Mouse (Mus musculus): ENCODE data around the gene Msh4.

The Msh4 gene

DNA sequence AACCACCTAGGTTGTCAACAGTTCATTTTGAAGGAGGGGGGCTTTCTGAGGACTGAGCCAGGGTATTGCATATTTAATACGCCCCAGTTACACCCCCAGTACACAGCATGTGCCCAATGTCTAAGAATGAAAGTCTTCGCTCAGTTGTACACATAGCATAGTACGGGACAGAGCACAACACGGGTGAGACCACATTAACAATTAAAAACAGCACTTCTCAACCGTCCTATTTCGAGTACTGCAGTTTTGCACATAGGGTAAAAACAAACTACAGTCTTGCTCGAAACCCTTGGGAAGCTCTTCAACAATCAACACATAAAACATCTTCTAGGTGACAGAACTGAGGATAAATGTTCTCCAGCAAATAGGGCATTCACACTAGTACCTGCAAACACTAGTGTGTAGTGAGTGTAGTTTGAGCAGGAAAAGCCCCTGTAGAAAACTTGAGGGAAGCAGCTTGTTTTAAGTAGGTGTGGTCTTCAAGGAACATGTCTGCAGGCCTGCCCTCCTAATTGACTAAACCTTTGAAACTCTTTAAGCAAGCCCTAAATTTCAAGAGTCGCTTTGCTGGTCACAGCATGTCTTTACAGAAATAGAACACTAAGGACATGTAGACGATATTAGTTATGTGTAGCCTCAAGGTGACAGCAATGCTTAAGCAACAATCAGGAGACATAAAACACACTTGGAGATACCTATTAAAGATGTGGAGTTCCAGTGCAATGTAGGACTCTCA lies at the start of gene Msh4:
Msh4 (minus strand) TSS at position 3 of the 736 bp plus-strand sequence.
- no peak for DNase-seq (ENCODE audit: low read depth in 1 of 2, low spot score in 2 of 2)

DNA sequence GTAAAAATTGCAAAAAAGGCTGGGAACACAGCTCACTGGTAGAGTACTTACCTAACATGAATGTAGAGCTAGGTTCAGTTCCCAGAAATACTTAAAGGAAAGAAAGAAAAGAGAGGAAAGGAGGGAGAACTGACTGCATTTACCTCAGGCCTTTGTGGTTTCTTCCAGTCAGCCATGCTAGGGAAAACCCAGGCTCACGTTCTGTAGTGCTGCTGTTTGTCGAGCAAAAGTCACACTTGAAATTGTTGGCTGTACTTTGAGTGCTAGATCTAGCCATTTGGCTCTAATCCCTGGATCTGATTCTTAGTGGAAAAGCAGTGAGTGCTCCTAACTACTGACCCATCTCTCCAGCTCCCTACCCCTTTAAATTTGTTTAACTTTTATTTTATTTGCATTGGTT lies 42.2 kb upstream of the Msh4 start:
- DNase-seq (ENCODE audit: low read depth in 1 of 2, low spot score in 2 of 2) = no peak

DNA sequence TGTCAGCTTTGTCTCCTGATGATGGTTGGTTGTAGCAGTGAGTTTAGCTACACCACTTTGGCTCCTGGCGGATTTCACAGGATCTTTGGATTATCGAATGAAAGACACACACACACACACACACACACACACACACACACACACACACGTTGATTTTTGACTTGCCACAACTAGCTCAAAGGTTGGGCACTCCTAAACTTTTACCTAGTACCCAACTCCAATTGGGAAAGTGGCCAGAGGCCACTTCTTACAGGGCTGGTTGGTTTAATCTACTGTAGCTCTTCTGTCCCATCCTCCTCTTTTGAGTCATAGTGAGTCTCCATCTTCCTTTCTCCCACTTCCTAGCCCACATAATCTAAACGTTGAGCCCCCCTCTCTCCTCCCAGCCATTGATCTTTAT lies 41.3 kb upstream of the Msh4 start:
- DNase-seq (ENCODE audit: low read depth in 1 of 2, low spot score in 2 of 2) = no peak

DNA sequence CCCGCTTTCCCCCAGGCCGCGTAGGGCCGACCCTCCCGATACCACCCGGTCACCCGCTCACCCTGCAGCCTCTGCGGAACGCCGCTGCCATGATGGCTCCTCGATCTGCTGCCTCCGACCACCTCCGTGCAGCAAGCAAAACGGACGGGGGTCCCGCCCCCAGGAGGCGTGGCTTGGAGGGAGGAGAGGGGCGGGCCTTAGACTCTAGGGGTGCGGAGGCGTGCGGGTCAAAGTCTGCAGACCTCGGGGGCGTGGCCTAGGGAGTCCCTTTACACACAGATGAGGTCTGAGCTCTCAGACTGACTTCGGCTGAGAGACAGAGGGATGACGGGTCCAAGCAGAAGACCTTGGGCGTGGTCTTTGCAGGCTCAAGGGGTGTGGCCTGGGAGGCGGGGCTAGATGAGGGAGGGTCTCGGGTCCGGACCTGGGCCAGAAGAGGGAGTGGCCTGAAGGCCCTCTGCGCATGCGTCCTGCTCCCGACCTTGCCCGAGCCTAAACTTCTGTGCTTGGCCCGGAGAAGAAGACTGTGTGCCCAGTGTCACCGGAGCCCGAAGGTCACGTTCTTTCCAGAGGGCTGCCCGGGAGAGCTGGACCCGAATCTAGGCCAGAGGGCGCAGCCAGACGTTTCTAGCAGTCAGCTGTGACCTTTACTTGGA lies 38.5 kb upstream of the Msh4 start, which contains the start of gene Acadm:
Acadm (minus strand) TSS at position 298 of the 656 bp plus-strand sequence.
- peak; percentile 90 to 93 for DNase-seq (ENCODE audit: low read depth in 1 of 2, low spot score in 2 of 2)

DNA sequence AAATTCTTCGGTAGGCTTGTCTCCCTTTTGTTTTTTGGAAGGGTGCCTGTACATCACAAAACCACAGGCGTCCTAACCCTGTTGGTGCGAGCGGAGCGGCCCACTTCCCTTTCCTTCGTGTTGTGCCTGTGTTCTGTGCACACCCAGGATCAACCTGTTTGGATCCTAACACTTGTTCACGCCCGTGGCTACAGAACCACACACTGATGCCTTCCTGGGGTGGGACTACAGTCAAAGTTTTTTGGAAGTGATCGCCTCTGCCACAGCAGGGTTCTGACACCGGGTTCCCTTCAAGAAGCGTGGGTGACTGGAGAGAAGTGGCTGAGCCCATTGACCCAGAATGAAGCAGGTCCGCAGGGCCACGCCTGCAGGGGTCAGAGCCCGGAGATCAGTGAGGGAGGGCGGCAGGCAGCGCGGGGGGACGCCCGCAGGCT lies 38.0 kb upstream of the Msh4 start:
- DNase-seq (ENCODE audit: low read depth in 1 of 2, low spot score in 2 of 2) = peak; percentile 5 to 59

DNA sequence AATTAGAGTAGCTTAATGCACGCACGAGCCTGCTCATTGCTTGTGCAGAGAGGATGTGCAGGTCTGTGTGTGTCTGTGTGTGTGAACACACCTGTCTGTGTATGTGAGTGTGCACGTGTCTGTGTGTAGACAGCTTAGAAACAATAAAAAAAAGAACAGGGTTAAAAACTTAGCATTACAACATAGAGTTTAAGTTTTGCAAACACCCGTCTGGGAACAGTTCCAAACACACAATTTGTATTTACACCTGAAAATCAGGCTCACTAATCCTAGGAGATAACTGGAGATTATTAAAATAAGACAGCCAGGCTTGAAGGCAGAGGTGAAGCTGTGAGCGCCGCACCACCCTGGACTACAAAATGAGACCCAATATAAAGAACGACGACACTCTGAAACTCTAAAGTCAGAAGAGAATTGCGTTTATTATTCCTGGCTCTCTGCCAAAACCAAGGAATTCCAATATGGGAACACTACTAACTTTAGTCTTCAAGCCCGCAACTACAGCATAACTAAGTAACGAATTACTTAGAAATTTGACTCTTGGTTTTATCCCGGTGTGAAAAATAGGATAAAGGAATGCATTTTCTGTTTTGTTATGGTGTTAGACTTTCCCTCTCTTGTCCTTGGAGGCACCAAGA lies 37.2 kb upstream of the Msh4 start:
- no peak for DNase-seq (ENCODE audit: low read depth in 1 of 2, low spot score in 2 of 2)

DNA sequence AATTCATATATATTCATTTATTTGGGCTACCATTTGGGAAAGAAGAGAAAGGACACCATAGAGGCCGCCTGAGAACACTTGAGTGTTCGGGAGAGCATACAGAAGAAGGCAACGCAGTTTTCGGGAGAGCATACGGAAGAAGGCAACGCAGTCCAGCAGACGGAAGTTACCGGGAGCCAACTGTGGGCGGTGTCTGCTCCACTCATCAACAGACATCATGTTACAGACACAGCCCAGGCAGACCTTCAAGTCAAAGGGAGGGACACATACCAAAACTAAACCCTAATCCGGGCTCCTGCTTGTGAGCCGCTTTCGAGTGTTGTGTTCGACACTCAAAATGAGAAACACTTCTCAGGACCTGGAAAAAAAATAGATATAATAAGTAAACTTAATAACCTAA lies 35.7 kb upstream of the Msh4 start:
- DNase-seq (ENCODE audit: low read depth in 1 of 2, low spot score in 2 of 2) = no peak

DNA sequence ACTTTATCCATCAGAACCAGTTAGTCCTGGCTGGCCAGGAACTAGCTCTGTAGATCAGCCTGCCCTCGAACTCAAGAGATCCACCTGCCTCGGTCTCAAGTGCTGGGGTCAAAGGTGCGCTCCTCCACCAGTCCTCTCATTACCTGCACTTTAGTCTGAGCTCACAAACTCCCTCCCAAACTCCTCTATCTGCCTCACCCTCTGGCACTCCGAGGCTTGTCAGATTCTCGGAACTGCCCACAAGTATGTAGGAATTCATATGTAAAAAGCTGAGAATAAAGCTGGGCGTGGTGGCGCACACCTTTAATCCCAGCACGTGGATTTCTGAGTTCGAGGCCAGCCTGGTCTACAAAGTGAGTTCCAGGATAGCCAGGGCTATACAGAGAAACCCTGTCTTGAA lies 34.5 kb upstream of the Msh4 start:
- no peak for DNase-seq (ENCODE audit: low read depth in 1 of 2, low spot score in 2 of 2)

DNA sequence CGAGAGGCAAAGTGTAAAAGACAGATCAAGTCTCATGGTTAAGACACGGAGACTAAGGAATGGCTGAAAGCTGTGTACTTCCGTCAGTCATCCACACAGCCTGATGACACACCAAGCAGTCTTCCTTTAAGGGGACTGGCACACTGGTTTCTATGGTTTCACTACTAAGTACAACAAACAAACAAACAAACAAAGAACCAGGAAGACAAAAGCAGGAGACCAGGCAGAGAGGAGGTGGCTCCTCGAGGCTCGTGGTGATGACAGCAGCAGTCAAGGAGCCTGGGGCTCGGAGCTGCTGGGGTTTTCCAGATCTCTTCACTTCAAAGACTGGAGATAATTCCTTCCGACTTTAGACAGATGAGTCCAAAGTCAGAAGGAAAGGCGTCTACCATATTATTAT lies 34.1 kb upstream of the Msh4 start:
- DNase-seq (ENCODE audit: low read depth in 1 of 2, low spot score in 2 of 2) = no peak

DNA sequence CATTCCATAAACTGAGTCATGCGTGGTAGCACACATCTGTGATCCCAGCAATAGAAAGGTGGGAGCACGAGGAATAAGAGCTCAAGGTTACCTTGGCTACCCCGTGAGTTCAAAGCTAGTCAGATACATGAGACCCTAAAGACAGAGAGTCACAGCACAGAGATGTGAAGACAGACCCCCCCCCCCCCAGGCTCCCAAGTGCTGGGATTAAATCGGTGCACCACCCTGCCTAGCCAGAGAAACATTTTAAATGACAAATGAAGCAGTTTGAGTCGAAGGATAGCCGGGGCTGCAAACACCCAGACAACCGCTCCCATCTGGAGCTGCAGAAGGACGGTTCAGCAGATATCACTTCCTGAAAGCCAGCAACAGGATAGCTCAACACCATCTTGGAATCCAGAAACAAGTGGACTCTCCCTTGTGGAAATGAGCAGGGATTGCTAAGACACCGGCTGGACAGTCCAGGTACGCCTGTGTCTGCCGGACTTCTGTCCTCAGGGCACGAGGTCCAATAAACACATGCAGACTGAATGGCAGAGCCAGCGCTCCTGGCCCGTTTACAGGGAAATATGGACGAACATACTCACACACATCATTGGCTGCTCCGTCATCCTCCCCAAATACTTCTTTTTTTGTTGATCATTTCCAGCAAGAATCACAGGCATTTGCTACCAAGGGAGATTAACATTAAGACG lies 31.3 kb upstream of the Msh4 start:
- DNase-seq (ENCODE audit: low read depth in 1 of 2, low spot score in 2 of 2) = no peak

DNA sequence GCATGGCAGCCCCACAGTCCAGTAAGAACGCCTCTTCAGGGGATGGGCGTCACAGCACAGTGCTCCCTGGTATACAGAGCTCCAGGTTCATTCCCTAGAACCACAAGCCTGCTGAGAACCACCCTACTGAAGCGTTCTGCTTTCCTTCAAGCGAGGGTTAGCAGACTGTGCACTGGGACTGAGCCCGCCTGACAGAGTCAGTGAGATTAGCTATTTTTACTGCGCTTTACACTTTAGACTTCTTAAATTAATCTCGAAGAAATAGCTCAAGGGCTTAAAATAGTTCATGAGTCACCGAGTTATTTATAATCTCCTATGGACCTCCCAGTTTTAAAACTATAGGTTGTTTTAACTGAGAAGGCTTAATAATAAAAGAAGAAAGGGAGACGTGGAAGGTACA lies 29.9 kb upstream of the Msh4 start:
- DNase-seq (ENCODE audit: low read depth in 1 of 2, low spot score in 2 of 2) = no peak

DNA sequence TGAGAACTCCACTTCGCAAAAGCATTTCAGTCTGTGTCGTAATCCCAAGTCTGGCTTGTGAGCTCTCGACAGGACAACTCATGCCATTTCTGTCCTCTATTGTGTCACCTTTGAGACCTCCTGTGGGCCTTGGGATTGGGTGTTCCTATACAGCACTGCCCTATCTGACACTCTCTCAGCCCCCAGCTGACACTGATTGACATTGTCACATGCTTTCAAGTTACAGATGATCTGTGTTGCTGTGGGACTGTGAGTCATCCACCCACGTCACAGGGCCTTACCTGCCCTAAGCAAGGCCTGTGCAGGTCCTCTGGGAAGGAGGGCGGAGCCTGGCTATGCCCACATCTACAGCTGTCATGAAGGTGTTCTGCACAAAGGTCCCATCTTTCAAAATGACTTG lies 26.5 kb upstream of the Msh4 start:
- DNase-seq (ENCODE audit: low read depth in 1 of 2, low spot score in 2 of 2) = no peak

DNA sequence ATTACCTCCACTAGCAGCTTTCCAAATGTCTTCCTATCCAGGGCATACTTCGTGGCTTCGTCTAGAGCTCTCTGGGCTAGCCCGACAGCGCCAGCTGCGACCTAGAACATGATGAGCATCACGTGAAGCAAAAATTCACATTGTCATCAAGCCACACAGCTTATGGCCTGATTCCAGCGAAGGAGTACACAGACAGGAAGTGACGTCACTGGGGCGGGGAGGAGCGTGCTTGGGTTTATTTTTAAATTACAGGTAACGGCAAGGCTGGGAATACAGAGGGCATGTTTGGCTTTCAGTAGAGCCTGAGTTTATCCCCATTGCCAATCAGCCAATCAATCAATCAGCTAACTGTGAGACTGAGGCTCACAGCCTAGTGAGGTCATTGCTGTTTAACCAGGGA lies 23.6 kb upstream of the Msh4 start:
- no peak for DNase-seq (ENCODE audit: low read depth in 1 of 2, low spot score in 2 of 2)

DNA sequence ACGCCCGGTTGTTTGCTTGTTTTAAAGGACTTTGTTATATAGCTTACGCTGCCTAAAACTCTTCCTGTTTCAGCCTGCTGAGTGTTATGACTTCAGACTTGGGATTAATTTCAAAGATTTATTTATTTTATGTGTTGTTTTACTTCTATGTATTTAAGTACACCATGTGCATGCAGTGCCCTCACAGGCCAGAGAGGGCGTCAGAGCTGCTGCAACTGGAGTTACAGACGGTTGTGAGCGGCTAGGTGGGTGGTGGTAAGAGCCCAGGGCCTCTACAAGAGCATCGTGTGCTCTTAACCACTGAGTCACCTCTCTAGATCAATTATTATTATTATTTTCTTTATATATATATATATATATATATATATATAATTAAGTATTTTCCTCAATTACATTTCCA lies 20.4 kb upstream of the Msh4 start:
- DNase-seq (ENCODE audit: low read depth in 1 of 2, low spot score in 2 of 2) = no peak

DNA sequence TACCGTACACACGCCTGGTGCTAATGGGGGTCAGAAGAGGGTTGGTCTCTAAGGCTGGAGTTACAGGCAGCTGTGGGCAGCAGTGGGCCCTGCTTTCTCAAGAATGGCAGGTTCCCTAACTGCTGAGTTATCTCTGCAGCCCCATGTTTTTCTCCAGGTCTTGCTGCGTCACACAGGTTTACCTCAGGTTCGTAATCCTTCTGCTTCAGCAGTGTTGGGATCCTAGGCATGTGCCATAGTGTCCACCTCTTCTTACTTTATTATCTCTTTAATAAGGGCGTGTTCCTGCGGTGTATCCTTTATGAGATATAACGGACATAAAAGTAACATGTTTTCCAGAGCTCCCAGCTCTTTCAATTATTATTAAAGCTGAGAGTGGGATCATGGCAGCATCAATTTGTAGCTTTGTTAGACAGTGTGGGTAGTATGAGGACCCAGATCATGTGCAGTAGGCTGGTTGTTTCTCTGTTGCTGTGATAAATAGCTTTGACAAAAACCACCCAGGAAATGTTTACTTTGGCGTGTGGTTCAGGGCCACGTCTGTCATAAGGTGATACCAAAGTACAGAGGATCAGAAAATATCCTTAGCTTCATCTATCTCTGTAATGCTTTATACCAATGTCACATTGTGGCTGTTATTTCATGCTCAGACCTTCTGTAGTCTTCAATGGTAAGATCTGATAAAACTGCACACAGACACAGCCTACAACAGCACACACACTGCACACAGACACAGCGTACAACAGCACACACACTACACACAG lies 15.4 kb upstream of the Msh4 start:
- no peak for DNase-seq (ENCODE audit: low read depth in 1 of 2, low spot score in 2 of 2)

DNA sequence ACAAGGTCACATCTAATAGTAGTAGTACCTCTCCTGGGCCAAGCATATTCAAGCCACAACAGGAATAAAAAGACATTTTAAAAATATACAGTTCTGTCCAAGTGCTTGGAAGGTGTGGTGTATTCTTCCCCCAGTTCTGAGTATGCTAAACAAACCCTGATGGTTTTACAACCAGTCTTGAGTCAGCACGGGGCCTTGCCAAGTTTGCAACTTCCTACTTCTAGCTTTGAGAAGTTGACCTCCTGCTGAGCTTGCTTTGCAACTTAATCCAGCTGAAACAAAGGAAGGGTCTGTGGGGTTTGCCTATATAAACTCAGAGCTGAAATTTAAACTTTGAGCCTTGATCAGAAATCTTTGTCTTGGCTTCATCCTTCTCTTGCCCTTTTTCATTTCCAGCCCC lies 11.3 kb upstream of the Msh4 start:
- DNase-seq (ENCODE audit: low read depth in 1 of 2, low spot score in 2 of 2) = no peak

DNA sequence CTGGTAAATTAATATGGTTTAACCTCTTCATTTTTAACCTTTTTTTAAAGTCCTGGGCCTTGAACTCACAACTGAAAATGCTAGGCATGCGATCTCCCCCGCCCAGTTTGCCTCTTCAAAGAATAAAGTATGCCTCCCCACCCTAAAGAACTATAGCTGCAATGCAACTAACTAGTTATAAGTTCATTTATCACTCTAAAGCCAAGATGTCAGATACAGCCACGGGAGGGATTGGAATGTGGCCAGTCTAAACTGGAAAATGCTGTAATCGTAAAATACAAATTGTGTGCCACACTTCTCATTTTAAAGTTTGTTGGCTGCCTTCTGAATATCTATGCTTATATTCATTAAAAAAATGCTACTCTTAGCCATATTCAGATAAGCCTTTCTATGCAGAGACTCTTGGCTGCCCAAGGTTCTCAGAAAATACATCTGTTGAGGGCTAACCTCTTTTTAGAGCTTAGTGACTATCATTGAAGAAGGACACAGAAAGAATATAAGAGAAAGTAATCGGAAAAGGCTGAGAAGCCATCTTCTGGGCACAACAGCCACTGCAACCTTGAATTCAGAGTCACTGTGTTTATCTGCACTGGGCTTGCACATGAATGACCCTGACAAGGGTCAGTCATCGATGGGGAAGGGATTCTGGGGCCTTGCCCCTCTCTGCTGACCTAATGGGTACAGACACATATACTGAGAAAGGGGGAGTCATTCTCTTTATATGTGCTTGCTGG lies 7.7 kb upstream of the Msh4 start:
- DNase-seq (ENCODE audit: low read depth in 1 of 2, low spot score in 2 of 2) = no peak

DNA sequence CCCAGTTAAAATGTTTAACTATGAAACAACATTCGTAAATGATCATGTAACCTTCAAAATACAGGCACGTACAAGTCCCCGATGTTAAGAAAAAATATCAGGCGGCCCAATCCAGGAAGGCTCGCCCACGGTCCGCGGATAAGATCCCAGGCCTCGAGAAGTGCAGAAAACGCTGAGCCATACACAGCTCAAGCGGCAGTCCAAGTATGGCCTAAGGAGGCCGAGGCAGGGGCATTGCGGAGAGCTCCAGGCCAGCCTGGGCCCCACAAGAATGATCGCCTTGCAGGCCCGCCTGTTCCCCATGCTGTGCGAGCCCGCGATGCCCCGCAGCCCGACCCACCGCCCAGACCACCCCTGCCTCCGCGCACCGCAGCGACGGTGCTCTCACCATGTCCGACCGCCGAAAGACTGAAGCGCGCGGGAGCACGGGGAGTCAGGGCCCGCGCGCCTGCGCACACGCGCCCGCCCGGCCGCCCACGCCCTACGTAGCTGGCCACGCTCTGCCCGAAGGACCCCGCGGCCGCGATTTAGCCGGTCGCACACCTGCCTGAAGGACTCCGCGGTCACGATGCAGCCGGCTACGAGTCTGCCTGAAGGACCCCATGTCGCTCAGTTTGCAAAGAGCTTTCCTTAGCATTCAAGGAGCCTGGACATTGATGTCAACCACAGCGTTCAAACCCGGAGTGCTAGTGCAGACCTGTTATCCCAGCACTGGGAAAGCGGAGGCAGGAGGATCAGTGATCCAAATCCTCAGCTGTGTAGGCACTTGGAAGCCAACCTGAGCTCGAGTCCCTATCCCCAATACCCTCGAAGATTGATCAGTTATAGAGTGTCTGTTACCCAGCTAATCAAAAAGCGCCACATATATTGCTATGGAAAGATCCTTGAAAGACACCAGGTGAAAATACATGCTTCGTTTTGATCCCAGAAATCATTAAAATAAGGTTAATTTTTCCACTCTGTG lies 6.9 kb upstream of the Msh4 start, which contains the start of gene Rabggtb:
Rabggtb (minus strand) TSS at position 464 of the 964 bp plus-strand sequence.
- peak; percentile 71 to 87 for DNase-seq (ENCODE audit: low read depth in 1 of 2, low spot score in 2 of 2)

DNA sequence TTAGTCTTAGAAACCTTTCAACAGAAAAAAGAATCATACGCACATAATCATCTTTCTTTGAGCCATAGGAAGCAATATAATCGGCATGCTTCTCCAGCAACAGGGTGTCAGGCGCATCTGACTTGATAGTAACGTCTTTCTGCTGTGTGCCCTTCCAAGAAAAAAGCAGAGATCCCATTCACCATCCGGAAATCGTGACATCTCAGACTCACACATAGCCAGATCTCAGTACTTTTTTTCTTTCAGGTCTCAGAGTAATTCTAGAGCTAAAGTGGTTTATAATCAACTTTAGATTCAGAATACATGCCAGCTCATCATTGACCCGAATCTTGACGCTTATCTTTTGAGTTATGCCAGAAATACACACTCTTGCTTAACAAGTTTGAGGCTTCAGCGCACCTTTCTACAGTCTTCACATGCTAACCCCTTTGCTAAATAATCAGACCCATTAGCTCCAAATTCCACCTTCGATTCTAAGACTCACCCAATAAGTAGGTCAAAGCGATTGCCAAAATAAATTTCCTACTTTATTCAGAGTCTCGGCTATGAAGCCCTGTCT lies 6.0 kb upstream of the Msh4 start:
- no peak for DNase-seq (ENCODE audit: low read depth in 1 of 2, low spot score in 2 of 2)

Measured in monocyte, adult 2 months (primary cell).